Mouse (Mus musculus) intestine, embryonic 14.5 days (tissue): ENCODE data around the gene Git2. TPM values are rescaled to one million over a fixed set of nuclear protein-coding genes. Genes with fewer than 3 reads are reported as not detected.

Experiments used
- ATAC-seq: fragments of 200-750 bp; cut with Nextera tagmentation; replicated peaks from 2 replicates; pipeline ENCODE4 v1.8.0; 2017; ENCODE audit warnings: low read depth, moderate number of reproducible peaks, moderate TSS enrichment, moderate library complexity; ENCODE audit not compliant: low FRiP score, low TSS enrichment
- DNase-seq: peaks from one replicate; pipeline ENCODE4 v3.0.0-alpha.2; 2018; ENCODE audit warnings: low spot score
- H3K27ac ChIP-seq: fragments of 300-500 bp; sonication (generic); 2 replicates; pipeline ENCODE4 v1.5.1; 2014; ENCODE audit warnings: low read depth, mild to moderate bottlenecking, control low read depth
- H3K27me3 ChIP-seq: fragments of 300-500 bp; sonication (generic); replicated peaks from 2 replicates; pipeline ENCODE4 v1.6.1; 2014; ENCODE audit warnings: low read length, control low read depth; ENCODE audit not compliant: control insufficient read depth, insufficient read depth
- H3K36me3 ChIP-seq: fragments of 300-500 bp; sonication (generic); 2 replicates; pipeline ENCODE4 v1.6.1; 2014; ENCODE audit warnings: low read length, control low read depth; ENCODE audit not compliant: control insufficient read depth, insufficient read depth
- H3K4me1 ChIP-seq: fragments of 300-500 bp; sonication (generic); replicated peaks from 2 replicates; pipeline ENCODE4 v1.6.1; 2014; ENCODE audit warnings: low read length, control low read depth, mixed read lengths; ENCODE audit not compliant: control insufficient read depth, insufficient read depth
- H3K4me2 ChIP-seq: fragments of 300-500 bp; sonication (generic); 2 replicates; pipeline ENCODE4 v1.6.1; 2014; ENCODE audit warnings: low read length
- H3K4me3 ChIP-seq: fragments of 300-500 bp; sonication (generic); 2 replicates; pipeline ENCODE4 v1.5.1; 2014; ENCODE audit warnings: low read depth, low read length, control low read depth, mixed read lengths
- H3K9ac ChIP-seq: fragments of 300-500 bp; sonication (generic); 2 replicates; pipeline ENCODE4 v1.6.1; 2014; ENCODE audit warnings: mild to moderate bottlenecking, low read length
- H3K9me3 ChIP-seq: fragments of 300-500 bp; sonication (generic); 2 replicates; pipeline ENCODE4 v1.6.1; 2016; ENCODE audit warnings: low read length, control low read depth; ENCODE audit not compliant: control insufficient read depth
- WGBS: fragments of 180-500 bp; shearing (Covaris S2); extraction: QIAGEN DNeasy Blood & Tissue Kit; methylation state at CpG from one replicate; pipeline ENCODE4 v1.1.7; 2014; 5-methylcytosine and 5-hydroxymethylcytosine counted together
- polyA plus RNA-seq: library from polyadenylated mRNA; unstranded; fragments of >200 nt; fragmentation: Nextera tagmentation; extraction: Ambion mirVana; gene quantifications from 2 replicates; pipeline ENCODE4 v1.2.1, GENCODE M21; 2014

Git2 gene
- polyA plus RNA-seq, 1 experiment from 2014 or later = 35.6 TPM

- DNase-seq (no peak), ATAC-seq (no peak)
- peaks cover 20% of the 10 kb centered on the region; the same call in 1 of the 2 replicates for H3K4me1 ChIP-seq
- no peaks in the 10 kb centered on the region for H3K36me3 ChIP-seq
- no peak overlapping the region for H3K9ac ChIP-seq
- no peak overlapping the region for H3K27ac ChIP-seq
- H3K9me3 ChIP-seq = no peaks in the 10 kb centered on the region
- H3K4me2 ChIP-seq = peak overlapping the region; percentile 87
- peak overlapping the region; percentile 67; the same call in 1 of the 2 replicates for H3K4me3 ChIP-seq
- WGBS = 78% methylated on average over 7 of the region's 7 CpGs
- no peaks in the 10 kb centered on the region for H3K27me3 ChIP-seq
Measured at GRCm38 (mm10) chr5:114776174-114776573, 857 bp upstream of the Git2 start.

- Histone ChIP-seq H3K9ac (peak within 1 kb of the TSS; percentile 88), H3K4me2 (peak within 1 kb of the TSS; percentile 87), H3K9me3 (no peaks in the 10 kb centered on the region), H3K4me3 (peak within 1 kb of the TSS; percentile 67), H3K27ac (peak within 1 kb of the TSS; percentile 94), H3K4me1 (peaks cover 20% of the 10 kb centered on the region; the same call in 1 of the 2 replicates), H3K36me3 (no peaks in the 10 kb centered on the region), H3K27me3 (no peaks in the 10 kb centered on the region)
- under 1% methylated on average over 46 of the region's 73 CpGs for WGBS
- ATAC-seq (peak; percentile 87), DNase-seq (peak; percentile 88)
Measured at GRCm38 (mm10) chr5:114774403-114775051, 790 bp downstream of the Git2 start, which contains the start of gene Ankrd13a. Ankrd13a (plus strand) TSS chr5:114774677.

- H3K4me2 ChIP-seq = peak overlapping the region; percentile 87
- peak overlapping the region; percentile 67 for H3K4me3 ChIP-seq
- H3K9ac ChIP-seq = peak overlapping the region; percentile 88
- H3K4me1 ChIP-seq = peaks cover 20% of the 10 kb centered on the region; the same call in 1 of the 2 replicates
- no peaks in the 10 kb centered on the region for H3K27me3 ChIP-seq
- ATAC-seq (no peak), DNase-seq (peak; percentile 71)
- no peaks in the 10 kb centered on the region for H3K9me3 ChIP-seq
- WGBS = under 1% methylated on average over 11 of the region's 11 CpGs
- H3K27ac ChIP-seq = peak overlapping the region; percentile 94
- H3K36me3 ChIP-seq = no peaks in the 10 kb centered on the region
Measured at GRCm38 (mm10) chr5:114773780-114774179, 1.5 kb downstream of the Git2 start.

GRCm38 (mm10) chr5:114773211-114773710, 2.1 kb downstream of the Git2 start:
- Histone ChIP-seq H3K27me3 (no peaks in the 10 kb centered on the region), H3K27ac (peak overlapping the region; percentile 94), H3K36me3 (no peaks in the 10 kb centered on the region), H3K9ac (peak overlapping the region; percentile 88), H3K4me3 (peak overlapping the region; percentile 67), H3K4me1 (peaks cover 20% of the 10 kb centered on the region; the same call in 1 of the 2 replicates), H3K9me3 (no peaks in the 10 kb centered on the region), H3K4me2 (peak overlapping the region; percentile 87)
- DNase-seq (peak; percentile 92), ATAC-seq (peak; percentile 84)
- under 1% methylated on average over 41 of the region's 52 CpGs for WGBS

DNA sequence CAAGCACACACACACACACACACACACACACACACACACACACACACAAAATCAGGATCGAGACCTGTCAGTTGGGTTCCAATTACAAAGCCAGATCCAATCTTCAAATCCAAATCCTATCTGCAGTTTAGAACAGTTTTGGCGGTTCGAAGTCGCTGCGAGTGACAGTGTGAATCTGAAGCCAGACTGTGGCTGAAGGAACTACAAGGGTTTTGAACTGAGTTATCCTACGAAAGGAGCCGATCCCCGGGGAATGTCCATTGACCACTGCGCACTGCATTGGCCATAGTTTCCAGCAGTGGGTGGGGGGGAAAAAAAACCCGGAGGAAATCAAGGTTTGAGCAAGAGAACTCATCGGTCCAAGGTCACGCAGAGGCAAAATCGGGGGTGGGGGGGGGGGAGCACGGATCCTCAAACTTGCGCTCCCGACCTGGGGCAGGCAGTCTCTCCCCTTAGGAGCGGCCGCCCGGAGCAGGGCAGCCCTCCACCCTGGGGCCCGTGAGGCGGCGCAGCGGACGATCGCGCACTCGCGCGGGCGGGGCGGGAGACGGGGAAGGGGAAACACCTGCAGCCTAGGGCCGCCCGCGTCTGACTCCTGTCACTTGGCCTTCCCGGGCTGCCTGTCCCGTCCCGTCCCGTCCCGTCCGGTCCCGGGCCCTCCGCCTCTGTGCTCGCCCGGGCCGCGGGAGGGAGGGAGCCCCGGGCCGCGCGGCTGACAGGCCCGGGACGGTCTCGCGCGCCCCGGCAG, 2.7 kb downstream of the Git2 start:
- H3K4me3 ChIP-seq = peak overlapping the region; percentile 67
- WGBS = 1% methylated on average over 49 of the region's 57 CpGs
- H3K27me3 ChIP-seq = no peaks in the 10 kb centered on the region
- H3K9me3 ChIP-seq = no peaks in the 10 kb centered on the region
- H3K9ac ChIP-seq = peak overlapping the region; percentile 88
- ATAC-seq (peak; percentile 67), DNase-seq (peak; percentile 74)
- peaks cover 20% of the 10 kb centered on the region; the same call in 1 of the 2 replicates for H3K4me1 ChIP-seq
- peak overlapping the region; percentile 87 for H3K4me2 ChIP-seq
- no peaks in the 10 kb centered on the region for H3K36me3 ChIP-seq
- peak overlapping the region; percentile 49 for H3K27ac ChIP-seq

DNA sequence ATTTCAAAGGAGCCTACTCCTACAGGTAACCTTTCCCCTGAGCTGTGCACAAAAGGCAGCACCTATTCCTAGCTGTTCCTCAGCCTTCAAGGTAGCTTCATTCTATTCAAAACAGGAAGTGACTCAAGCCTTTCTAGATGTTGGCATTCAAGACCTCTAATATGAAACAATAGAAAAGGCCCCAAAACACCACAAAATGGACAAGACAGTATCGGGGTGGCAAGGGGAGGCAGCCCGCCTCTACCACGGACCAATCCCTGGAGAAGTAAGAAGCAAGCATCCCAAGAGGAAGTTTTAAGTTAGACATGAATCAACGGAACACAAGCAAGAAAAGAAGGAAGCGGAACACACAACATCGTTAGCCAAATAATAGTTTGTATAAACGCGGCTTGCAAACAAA, 3.5 kb downstream of the Git2 start:
- Histone ChIP-seq H3K27me3 (no peaks in the 10 kb centered on the region), H3K9me3 (no peaks in the 10 kb centered on the region), H3K4me2 (peak overlapping the region; percentile 87), H3K4me3 (peak overlapping the region; percentile 67), H3K36me3 (no peaks in the 10 kb centered on the region), H3K4me1 (peaks cover 20% of the 10 kb centered on the region; the same call in 1 of the 2 replicates), H3K9ac (no peak overlapping the region), H3K27ac (no peak overlapping the region)
- DNase-seq (no peak), ATAC-seq (no peak)
- 75% methylated on average over 8 of the region's 8 CpGs for WGBS

- Histone ChIP-seq H3K4me2 (no peak overlapping the region), H3K4me1 (peaks cover 9% of the 10 kb centered on the region; the same call in 1 of the 2 replicates), H3K9me3 (no peaks in the 10 kb centered on the region), H3K27me3 (no peaks in the 10 kb centered on the region), H3K36me3 (peaks cover 16% of the 10 kb centered on the region), H3K4me3 (no peak overlapping the region), H3K9ac (no peak overlapping the region), H3K27ac (no peak overlapping the region)
- no peak for DNase-seq
- ATAC-seq = no peak
- WGBS = 91% methylated on average over 8 of the region's 8 CpGs
Measured at GRCm38 (mm10) chr5:114769786-114770185, 5.5 kb downstream of the Git2 start.

GRCm38 (mm10) chr5:114767185-114767584, 8.1 kb downstream of the Git2 start:
- no peak for ATAC-seq
- DNase-seq = no peak
- H3K27ac ChIP-seq = no peak overlapping the region
- no peak overlapping the region for H3K9ac ChIP-seq
- peaks cover 41% of the 10 kb centered on the region for H3K36me3 ChIP-seq
- H3K27me3 ChIP-seq = no peaks in the 10 kb centered on the region
- no peaks in the 10 kb centered on the region for H3K9me3 ChIP-seq
- 93% methylated on average over 7 of the region's 7 CpGs for WGBS
- H3K4me3 ChIP-seq = no peak overlapping the region
- no peak overlapping the region for H3K4me2 ChIP-seq
- 0 out of 2 replicates have a peak, but pooled peaks cover 6% of the 10 kb centered on the region for H3K4me1 ChIP-seq
